Mouse (Mus musculus) stomach, postnatal 0 days (tissue): ENCODE measurements around the gene Ankzf1. TPM values are rescaled to one million over a fixed set of nuclear protein-coding genes. Genes with fewer than 3 reads are reported as not detected.

ENCODE experiments used
- ATAC-seq: fragments of 200-750 bp; cut with Nextera tagmentation; 2 replicates; pipeline ENCODE4 v1.8.0; 2017; ENCODE audit not compliant: low FRiP score, low TSS enrichment
- DNase-seq: peaks from one replicate; pipeline ENCODE4 v3.0.0-alpha.2; 2016; ENCODE audit warnings: low spot score
- H3K27ac ChIP-seq: fragments of 300-500 bp; sonication (generic); replicated peaks from 2 replicates; pipeline ENCODE4 v1.5.1; 2014; ENCODE audit warnings: mild to moderate bottlenecking, control low read depth
- H3K27me3 ChIP-seq: fragments of 300-500 bp; sonication (generic); 2 replicates; pipeline ENCODE4 v1.6.1; 2014; ENCODE audit warnings: low read length; ENCODE audit not compliant: control insufficient read depth, insufficient read depth
- H3K36me3 ChIP-seq: fragments of 300-500 bp; sonication (generic); 2 replicates; pipeline ENCODE4 v1.6.1; 2014; ENCODE audit warnings: low read length, mixed read lengths; ENCODE audit not compliant: control insufficient read depth, insufficient read depth
- H3K4me1 ChIP-seq: fragments of 300-500 bp; sonication (generic); replicated peaks from 2 replicates; pipeline ENCODE4 v1.6.1; 2014; ENCODE audit warnings: antibody characterized with exemption; ENCODE audit not compliant: control insufficient read depth, insufficient read depth
- H3K4me2 ChIP-seq: fragments of 300-500 bp; sonication (generic); replicated peaks from 2 replicates; pipeline ENCODE4 v1.6.1; 2014; ENCODE audit warnings: low read depth, mild to moderate bottlenecking, control low read depth, moderate library complexity
- H3K4me3 ChIP-seq: fragments of 300-500 bp; sonication (generic); 2 replicates; pipeline ENCODE4 v1.5.1; 2014; ENCODE audit warnings: low read depth, low read length, control low read depth
- H3K9ac ChIP-seq: fragments of 300-500 bp; sonication (generic); 2 replicates; pipeline ENCODE4 v1.6.1; 2014; ENCODE audit warnings: mild to moderate bottlenecking, low read length, control low read depth, mixed read lengths
- H3K9me3 ChIP-seq: fragments of 300-500 bp; sonication (generic); 2 replicates; pipeline ENCODE4 v1.6.1; 2016; ENCODE audit warnings: low read length; ENCODE audit not compliant: control insufficient read depth
- CTCF ChIP-seq: IDR thresholded peaks from 2 replicates; pipeline ENCODE4 v1.5.1; 2016; ENCODE audit warnings: antibody characterized with exemption, low read depth, mild to moderate bottlenecking, moderate library complexity
- EP300 ChIP-seq: optimal IDR thresholded peaks from 2 replicates; pipeline ENCODE3; 2016; ENCODE audit warnings: antibody characterized with exemption
- WGBS: fragments of 180-500 bp; shearing (Covaris S2); extraction: QIAGEN DNeasy Blood & Tissue Kit; methylation state at CpG from one replicate; pipeline ENCODE4 v1.1.7; 2014; 5-methylcytosine and 5-hydroxymethylcytosine counted together
- polyA plus RNA-seq: library from polyadenylated mRNA; unstranded; fragments of >200 nt; fragmentation: Nextera tagmentation; extraction: Ambion mirVana; gene quantifications from 2 replicates; pipeline ENCODE4 v1.2.1, GENCODE M21; 2015

The Ankzf1 gene
- polyA plus RNA-seq, 1 experiment from 2014 or later = 12.9 TPM

DNA sequence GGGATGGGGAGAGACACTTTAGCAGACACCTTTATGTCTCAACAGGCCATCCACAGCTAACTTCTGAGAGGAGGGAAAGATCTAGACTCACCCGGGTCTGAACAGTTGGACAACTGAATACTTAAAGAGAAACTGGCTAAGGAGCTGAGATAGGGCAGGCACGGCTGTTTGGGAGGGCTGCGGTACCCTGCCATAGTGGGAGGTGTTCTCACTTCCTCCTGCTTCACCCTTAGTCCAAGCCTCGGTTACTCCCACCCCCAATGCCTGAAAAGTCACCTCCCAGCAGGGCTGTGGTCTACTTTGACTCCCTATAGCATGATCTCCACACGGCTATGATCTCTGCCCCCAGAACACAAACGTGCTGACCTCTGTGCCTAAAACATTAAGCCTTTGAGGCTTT lies 31.6 kb downstream of the Ankzf1 start:
- no peak overlapping the region for H3K27ac ChIP-seq
- no peak overlapping the region for H3K9ac ChIP-seq
- ATAC-seq = no peak
- no peaks in the 10 kb centered on the region for H3K36me3 ChIP-seq
- 57% methylated on average over 6 of the region's 6 CpGs for WGBS
- H3K27me3 ChIP-seq = no peaks in the 10 kb centered on the region
- no peak overlapping the region for H3K4me2 ChIP-seq
- no peaks in the 10 kb centered on the region for H3K4me1 ChIP-seq
- TF ChIP-seq CTCF = no peak
- TF ChIP-seq EP300 = no peak
- no peaks in the 10 kb centered on the region for H3K9me3 ChIP-seq
- H3K4me3 ChIP-seq = no peak overlapping the region
- no peak for DNase-seq

DNA sequence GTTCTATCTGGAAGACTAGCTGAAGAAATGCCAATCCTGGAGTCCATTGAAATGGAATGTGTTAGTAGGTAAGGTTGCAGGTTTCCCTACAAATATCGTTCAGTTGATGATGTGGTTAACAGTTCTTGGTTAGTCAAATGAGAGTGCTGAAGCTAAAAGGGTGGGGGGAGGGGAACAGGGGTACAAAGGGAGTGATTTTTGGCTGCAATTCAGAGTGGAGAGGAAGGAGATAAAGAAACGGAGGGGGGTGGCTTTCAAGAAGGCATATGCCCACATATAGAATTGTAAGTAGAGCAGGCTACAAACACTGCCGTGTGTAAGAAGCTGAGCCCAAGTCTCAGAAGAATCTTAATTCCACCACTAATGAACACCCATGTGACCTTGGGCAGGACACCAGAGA lies 33.5 kb downstream of the Ankzf1 start:
- Histone ChIP-seq H3K4me1 (no peaks in the 10 kb centered on the region), H3K9ac (no peak overlapping the region), H3K9me3 (no peaks in the 10 kb centered on the region), H3K27ac (no peak overlapping the region), H3K27me3 (no peaks in the 10 kb centered on the region), H3K36me3 (no peaks in the 10 kb centered on the region), H3K4me2 (no peak overlapping the region), H3K4me3 (no peak overlapping the region)
- ATAC-seq (no peak), DNase-seq (no peak)
- whole genome bisulfite sequencing = 54% methylated on average over 3 of the region's 3 CpGs
- no peak for TF ChIP-seq CTCF
- no peak for TF ChIP-seq EP300

DNA sequence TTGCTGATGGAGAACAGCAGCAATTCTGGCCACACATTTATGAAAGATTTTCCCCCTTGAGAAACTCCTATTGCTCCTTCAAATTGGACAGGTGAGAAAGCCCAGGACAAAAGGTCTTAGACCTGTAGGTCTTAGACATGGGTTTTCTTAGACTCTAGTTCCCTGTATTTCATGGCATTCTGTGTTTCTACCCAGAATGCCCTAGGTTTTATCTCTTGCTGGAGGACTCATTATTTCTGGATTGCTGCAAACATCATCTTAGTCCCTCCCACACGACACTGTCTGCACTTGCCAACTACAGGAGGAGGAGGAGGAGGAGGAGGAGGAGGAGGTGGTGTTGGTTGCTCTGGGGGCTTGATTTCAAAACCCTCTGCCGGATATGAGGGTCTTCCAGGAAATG lies 34.2 kb downstream of the Ankzf1 start:
- ATAC-seq = no peak
- H3K4me3 ChIP-seq = no peak overlapping the region
- no peak overlapping the region for H3K9ac ChIP-seq
- H3K4me2 ChIP-seq = no peak overlapping the region
- DNase-seq = no peak
- H3K9me3 ChIP-seq = no peaks in the 10 kb centered on the region
- no peaks in the 10 kb centered on the region for H3K27me3 ChIP-seq
- WGBS = 51% methylated on average over 2 of the region's 2 CpGs
- no peaks in the 10 kb centered on the region for H3K4me1 ChIP-seq
- no peak for TF ChIP-seq CTCF
- TF ChIP-seq EP300 = no peak
- H3K36me3 ChIP-seq = no peaks in the 10 kb centered on the region
- H3K27ac ChIP-seq = no peak overlapping the region

DNA sequence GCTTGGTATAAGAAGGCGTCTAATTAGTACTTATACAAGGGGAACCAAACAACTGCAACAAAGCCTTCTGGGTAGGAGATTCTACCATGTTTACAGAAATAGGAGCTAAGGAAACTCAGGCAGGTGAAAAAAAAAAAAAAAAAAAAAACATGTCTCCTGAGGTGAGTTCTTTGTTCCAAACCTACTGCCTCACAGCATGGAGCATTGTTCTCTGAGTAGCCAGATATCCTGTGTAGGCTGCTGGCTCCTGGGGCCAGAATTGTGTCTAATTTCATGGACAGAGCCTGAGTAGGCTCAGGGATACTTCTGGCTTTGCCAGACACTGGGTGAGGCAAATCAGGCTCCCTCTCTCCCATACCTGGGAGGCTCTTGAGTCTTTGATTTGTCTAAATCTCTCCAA lies 35.7 kb downstream of the Ankzf1 start:
- no peaks in the 10 kb centered on the region for H3K9me3 ChIP-seq
- TF ChIP-seq CTCF = no peak
- no peak for TF ChIP-seq EP300
- no peaks in the 10 kb centered on the region for H3K27me3 ChIP-seq
- H3K36me3 ChIP-seq = no peaks in the 10 kb centered on the region
- no peaks in the 10 kb centered on the region for H3K4me1 ChIP-seq
- H3K27ac ChIP-seq = no peak overlapping the region
- 73% methylated on average over 1 of the region's 1 CpGs for WGBS
- H3K9ac ChIP-seq = no peak overlapping the region
- no peak overlapping the region for H3K4me3 ChIP-seq
- ATAC-seq (no peak), DNase-seq (no peak)
- H3K4me2 ChIP-seq = no peak overlapping the region

DNA sequence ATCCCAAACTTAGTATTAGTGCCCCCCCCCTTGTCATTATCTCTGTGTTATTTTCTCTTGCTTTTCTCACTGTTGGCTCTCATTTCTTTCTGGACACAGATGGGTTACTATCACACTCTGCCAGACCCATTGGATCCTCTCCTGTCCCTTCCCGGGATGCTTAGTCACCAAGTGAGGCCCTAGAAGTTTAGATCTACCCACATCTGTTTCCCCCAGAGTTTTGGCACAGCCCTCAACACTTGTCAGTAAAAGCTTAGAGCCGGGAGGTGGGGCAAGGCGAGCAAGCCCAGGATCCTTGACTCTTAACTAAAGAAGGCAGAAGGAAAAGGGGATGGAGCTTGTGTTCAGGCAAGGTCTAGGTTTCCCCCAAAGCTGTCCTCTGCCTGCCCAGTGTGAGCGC lies 37.2 kb downstream of the Ankzf1 start:
- DNase-seq = no peak

DNA sequence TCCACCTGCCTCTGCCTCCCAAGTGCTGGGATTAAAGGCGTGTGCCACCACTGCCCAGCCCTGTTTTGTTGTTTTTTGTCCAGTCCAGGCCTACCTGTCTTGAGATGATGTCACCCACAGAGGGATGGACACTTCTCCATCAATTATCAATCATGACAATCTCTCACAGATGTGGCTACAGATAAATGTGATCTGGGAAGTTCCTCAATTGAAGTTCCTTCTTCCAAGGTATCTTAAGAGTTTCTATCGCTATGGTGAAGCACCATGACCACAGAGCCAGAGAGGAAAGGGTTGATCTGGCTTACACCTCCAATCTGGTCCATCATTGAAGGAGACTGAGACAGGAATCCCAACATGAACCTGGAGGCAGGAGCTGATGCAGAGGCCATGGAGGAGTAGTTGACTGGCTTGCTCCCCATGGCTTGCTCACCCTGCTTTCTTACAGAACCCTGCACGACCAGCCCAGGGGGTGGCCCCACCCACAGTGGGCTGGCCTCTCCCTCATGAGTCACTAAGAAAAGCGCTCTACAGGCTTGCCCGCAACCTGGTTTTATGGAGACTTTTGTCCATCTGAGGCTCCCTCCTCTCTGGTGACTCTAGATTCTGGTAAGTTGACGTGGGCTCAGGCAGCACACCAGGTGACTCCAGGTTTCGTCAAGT lies 38.5 kb downstream of the Ankzf1 start:
- H3K9me3 ChIP-seq = no peaks in the 10 kb centered on the region
- H3K27ac ChIP-seq = peak overlapping the region; percentile 70
- H3K4me2 ChIP-seq = no peak overlapping the region
- no peak for TF ChIP-seq CTCF
- no peak for TF ChIP-seq EP300
- no peaks in the 10 kb centered on the region for H3K36me3 ChIP-seq
- no peak overlapping the region for H3K9ac ChIP-seq
- no peaks in the 10 kb centered on the region for H3K27me3 ChIP-seq
- no peak overlapping the region for H3K4me3 ChIP-seq
- H3K4me1 ChIP-seq = no peaks in the 10 kb centered on the region
- DNase-seq (peak; percentile 66), ATAC-seq (peak; percentile 78)
- 63% methylated on average over 7 of the region's 7 CpGs for WGBS

More for the DNA sequence above, 37.2 kb downstream of the Ankzf1 start:
- no peak overlapping the region for H3K4me2 ChIP-seq
- H3K36me3 ChIP-seq = no peaks in the 10 kb centered on the region
- H3K27ac ChIP-seq = no peak overlapping the region
- no peak for ATAC-seq
- H3K9me3 ChIP-seq = no peaks in the 10 kb centered on the region
- H3K4me3 ChIP-seq = no peak overlapping the region
- WGBS = 58% methylated on average over 4 of the region's 4 CpGs
- no peaks in the 10 kb centered on the region for H3K4me1 ChIP-seq
- no peaks in the 10 kb centered on the region for H3K27me3 ChIP-seq
- H3K9ac ChIP-seq = no peak overlapping the region
- TF ChIP-seq EP300 = no peak
- no peak for TF ChIP-seq CTCF
